Mouse (Mus musculus): ENCODE results near the gene Mief1. TPM values are rescaled to one million over a fixed set of nuclear protein-coding genes. Genes with fewer than 3 reads are reported as not detected.

Gene Mief1
- total RNA-seq, 2 experiments from 2014 or later: 18.2 to 21.4 TPM

DNA sequence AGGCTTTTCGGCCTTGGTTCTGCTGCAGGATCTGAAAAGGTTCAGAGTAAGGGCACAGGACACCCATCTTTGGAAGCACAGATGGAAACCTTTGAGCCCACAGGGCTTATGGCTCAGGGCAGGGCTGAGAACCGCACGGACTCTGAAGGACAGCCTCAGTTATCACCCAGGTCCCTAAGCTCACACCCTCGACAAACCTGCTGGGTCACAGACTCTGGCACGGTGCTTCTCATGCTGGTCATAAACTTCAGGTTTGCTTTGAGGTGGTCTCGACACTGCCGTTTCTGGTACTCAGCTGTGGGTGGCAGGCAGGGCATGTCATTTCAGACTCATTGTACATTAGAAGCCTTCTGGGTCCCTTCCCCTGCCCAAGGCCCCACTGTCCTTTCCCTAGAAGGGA, 27.3 kb downstream of the Mief1 start:
- ATAC-seq (replicated peaks; ENCODE audit: poor library complexity): no peak

DNA sequence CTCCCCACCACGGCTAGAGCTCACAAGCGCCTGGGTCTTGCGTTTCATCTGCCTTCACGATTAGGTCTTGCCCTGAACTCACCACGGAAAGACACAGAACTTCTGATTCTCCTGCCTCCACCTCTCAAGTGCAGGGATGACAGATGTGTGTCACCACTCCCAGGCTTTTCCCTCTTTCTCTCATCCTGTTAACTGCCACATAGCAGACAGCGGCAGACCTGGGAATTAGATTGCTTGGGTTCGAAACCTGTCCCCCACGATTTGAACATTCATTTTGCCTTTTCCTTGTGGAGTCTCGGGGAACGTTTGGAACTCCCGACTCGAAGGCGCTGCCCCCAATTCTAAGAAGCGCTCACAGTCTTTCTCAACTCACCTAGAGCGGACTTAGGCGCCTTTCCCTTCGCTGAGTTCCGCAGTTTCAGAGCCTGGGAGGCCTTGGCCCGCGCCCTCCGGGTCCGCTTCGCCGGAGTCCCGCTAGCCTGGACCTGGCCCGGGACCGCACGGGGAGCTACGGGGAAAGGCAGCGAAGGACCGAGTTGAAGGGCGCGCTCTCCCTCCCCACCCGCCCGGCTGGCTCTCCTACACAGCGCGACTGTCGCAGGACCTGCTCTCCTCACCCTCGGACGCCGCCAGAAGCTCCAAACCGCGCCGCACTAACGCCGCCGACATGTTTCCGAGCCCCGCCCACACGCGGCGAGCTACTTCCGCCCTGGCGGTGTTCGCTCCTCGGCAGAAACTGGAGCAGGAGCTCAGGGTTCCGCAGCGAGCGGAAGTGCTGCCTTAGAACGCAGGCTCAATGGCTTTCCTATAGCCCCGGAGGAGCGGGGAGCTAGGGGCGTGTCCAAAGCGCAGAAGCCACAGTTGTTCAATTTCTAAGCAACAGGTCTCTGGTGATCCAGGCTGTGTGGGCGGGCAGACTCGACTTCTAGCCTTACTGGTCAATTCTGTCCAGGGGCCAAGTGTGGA, 30.1 kb downstream of the Mief1 start, which contains the start of gene Rps19bp1:
Gene Rps19bp1 (minus strand): TSS at position 706 of the 966 bp plus-strand sequence.
- ATAC-seq (replicated peaks; ENCODE audit: poor library complexity): peak; percentile 96

DNA sequence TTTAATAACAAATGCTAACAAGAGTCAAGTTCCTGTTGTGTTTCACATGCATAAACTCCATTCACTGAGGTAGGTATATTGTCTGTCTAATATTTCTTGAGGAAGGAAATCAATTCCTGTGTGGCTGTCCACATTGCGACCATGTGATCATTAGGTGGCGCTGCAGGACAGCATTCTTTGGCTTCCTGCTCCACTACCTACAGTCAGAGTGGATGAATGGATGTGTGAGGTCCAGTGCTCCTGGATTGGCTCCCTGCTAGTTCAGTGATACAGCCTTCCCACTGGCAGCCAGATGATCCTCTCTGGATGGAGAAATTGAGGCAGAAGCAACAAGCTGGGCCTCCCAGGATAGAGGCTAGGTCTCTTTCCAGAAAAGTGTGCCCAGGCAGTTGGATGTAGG, 32.5 kb downstream of the Mief1 start:
- peak; percentile 71 for ATAC-seq (replicated peaks; ENCODE audit: poor library complexity)

DNA sequence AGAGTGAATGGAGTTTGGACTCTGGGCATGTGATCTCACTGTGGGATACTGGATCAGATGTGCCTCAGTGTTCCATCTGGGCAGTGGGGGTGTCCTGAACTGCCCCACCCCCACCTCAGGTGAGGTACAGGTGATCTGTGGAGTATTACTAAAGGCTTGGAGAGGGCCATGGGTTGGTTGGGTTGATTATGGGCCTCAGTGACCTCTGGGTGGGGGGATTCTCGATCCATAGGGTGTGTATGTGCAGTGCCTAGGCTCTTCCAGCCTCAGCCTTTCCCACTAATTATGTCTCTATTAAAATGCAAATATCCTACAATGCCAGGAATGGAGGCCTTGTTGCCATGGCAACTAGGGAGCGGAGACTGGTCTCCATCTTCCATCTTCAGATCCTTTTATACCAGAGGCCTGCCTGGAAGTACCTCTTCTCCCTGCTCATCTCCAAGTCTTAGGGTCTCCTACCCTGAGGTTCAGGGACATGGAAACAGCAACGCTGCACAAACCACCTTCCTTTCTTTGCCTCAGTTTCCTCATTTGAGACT, 38.1 kb downstream of the Mief1 start:
- no peak for ATAC-seq (replicated peaks; ENCODE audit: poor library complexity)

DNA sequence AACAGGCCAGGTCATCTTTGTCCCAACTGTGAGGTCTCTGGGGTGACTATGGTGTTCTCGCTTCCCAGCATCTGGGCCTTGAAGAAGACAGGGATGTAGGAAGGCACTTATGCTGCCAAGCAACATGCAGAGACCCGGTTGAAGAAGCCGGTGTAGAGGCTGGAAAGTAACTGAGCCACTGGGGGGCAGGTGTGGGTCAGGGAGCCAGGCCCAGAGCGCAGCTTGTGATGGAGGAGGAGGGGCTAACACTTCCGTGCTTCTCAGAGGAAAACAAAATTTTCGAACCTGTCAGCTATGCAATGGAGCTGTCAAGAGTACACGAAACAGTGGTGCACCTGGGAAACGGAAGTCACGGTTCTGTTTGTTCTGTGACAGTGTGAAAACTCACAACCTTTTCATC, 43.3 kb downstream of the Mief1 start:
- ATAC-seq (replicated peaks; ENCODE audit: poor library complexity): no peak

DNA sequence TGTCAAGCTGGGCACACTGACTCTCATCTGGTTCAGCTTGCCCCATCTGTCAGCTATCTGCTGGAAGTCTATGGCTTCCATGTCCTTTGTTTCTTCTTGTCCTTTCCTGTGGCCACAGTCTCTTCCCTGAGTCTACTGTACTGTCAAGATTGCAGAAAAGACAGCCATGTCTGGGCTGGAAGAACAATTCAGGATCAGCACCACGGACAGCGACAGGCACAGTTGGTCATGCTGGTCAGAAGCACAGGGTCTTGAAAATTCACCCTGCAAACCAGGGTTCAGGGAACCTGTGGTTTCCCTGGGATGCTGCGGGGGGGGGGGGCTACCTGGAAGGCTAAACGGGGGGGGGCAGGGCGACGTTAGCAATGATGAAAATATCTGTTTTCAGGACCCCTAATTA, 43.8 kb downstream of the Mief1 start:
- peak; percentile 65; the same call in 1 of the 2 replicates for ATAC-seq (replicated peaks; ENCODE audit: poor library complexity)

DNA sequence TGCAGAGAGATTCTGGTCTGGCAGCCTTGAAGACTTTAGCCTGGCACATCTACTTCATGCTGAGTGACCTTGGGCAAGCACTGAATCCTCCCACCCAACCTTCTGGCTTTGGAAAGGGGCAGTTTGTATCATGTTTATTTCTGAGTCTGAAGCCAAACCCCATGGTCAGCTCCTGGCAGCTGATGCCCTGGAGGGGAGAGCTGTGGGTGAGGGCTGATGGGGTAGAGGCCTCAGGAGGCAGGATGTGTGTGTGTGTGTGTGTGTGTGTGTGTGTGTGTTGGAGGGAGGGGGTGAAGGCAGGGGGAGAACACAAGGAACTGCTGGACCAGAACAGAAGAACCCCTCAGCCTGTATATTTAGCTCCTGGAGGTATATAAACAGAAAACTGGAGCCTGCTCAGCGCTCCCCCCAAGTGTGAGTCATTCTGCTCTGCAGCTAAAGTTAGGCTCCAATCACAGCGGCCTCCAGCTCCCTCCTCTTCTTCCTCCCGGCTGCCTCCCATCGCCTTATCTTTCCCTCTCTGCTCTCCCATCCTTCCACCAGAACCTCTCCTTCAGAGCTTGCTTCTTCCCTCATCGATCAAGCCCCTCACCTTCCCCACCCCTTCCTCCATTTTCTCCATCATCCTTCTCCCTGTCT, 44.4 kb downstream of the Mief1 start:
- no peak for ATAC-seq (replicated peaks; ENCODE audit: poor library complexity)

DNA sequence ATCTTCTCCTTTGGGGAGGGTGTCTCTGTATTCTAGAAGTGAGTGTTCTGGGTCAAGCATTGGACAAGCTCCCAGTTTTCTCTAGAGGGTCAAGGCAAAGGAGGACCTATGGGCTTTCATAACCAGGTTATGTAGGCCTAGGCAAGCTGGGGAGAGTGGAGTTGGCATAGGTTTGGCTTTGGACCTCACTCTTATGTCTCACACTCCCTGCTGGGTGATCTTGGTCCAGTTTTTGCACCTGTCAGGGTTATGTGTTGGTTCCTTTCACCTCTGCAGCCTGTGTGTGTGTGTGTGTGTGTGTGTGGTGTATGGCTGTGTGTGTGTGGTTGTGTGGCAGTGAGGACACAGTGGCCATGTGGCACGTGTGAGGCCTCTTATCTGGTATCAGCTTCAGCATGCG, 45.2 kb downstream of the Mief1 start:
- no peak for ATAC-seq (replicated peaks; ENCODE audit: poor library complexity)

DNA sequence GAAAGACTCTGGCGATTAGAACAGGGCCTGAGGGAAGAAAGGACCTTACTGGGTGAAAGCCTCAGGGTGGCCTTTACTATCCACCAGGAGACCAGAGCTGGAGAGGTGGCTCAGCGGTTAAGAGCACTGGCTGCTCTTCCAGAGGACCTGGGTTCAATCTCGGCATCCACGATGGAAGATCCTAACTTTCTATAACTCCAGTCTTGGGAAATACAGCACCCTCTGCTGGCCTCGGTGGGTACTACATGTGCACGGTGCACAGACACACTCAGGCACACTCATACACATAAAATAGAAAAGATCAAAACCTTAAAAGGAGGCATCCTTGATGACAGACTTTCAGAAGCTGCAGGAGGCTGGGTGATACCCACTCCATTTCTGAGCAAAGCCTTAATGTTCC, 46.8 kb downstream of the Mief1 start:
- ATAC-seq (replicated peaks; ENCODE audit: poor library complexity): peak; percentile 63; the same call in 1 of the 2 replicates

DNA sequence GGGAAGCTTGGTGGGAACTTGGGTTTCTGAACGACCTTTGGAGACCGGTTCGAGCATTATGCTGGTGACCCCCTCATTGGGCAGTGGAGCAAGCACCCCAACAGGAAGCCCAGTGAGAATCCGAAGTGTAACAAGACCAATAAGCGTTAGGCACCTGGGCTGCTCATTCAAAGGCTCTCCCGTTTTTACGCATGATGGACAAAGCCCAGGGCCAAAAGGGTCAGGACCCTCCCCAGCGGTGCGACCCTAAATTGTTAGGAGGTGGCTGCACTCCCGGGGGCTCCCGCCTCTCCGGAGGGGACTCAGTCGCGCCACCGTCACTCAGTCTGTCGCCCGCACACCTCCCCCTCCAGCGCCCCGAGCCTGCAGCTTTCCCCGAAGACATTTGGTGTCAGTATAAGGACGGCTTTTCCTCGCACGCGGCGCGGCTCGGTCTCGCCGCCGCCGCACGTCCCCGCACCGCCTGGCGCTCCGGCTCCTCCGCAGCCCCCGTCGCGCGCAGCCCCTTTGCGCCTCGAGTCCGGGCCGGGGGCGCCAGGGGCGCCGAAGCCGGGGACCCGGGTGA, 53.1 kb downstream of the Mief1 start, which contains the start of gene Cacna1i:
Gene Cacna1i (plus strand): TSS at position 388 of the 565 bp plus-strand sequence.
- ATAC-seq (replicated peaks; ENCODE audit: poor library complexity): no peak

DNA sequence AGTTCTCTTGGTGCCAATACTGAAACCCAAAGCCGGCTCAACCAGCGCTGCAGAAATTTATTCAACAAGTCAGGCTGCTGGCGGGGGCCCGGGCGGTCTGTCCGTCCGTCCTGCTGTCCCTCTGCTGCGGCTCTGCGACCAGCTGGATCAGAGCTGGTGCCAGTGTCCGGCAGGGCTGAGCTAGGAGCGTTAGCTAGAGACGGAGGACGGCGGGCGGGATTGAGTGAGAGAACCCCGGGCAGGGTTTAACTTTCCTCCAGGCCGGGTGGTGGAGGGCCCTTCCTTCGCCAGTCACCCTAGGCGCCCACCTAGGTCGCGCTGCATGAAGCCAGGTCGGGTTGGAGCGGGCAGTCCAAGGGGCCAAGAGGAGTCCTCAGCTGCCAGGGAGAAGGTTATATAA, 54.2 kb downstream of the Mief1 start:
- ATAC-seq (replicated peaks; ENCODE audit: poor library complexity): no peak

DNA sequence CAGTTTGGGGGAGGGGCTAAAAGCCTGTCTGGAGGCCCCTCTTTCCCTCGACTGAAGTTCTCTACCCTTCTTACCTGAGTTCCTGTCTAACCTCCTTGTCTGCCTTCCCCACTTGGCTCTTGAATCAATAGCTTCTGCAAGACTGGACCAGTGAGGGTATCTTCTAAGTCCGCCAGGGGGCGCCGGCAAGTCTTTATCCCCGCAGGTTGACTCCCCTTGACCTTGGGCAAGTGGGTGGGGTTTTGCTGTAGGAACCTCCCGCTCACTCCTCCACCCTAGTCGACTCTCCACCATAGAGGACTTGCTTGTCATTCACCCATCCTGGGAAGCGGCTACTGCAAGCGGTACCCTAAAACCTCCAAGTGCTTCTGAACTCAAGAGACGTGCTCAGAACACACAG, 55.6 kb downstream of the Mief1 start:
- peak; percentile 87 for ATAC-seq (replicated peaks; ENCODE audit: poor library complexity)

DNA sequence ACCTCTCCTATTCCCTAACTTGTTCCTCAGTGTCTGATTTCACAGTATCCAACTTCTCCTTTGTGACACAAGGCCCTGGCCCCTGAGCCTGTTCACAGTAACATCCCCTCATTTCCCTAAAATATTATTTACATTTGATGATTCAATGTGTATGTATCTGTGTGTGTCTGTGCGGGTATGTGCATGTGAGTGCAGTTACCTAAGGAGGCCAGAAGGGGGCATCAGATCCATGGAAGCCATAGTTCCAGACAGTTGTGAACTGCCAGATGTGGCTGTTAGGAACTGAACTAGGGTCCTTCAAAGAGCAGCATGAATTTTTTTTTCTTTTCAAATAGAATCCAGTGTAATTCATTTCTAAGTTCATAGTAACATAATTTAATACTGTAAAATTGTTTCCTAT, 63.3 kb downstream of the Mief1 start:
- no peak for ATAC-seq (replicated peaks; ENCODE audit: poor library complexity)

Other genes starting within 250 kb of the Mief1 start
- not detected in 2 replicates for gene Pdgfb, start 219.0 kb upstream of the Mief1 start, total RNA-seq (2015)
- gene Pdgfb, start 219.0 kb upstream of the Mief1 start, total RNA-seq (2017): 0.17 TPM in 1 of 2 replicates, not detected in the other
- gene Syngr1, start 142.7 kb upstream of the Mief1 start, total RNA-seq (2015): 2.1 and 3.6 TPM in 2 replicates
- gene Syngr1, start 142.7 kb upstream of the Mief1 start, total RNA-seq (2017): 1.5 and 1.8 TPM in 2 replicates
- gene Rpl3, start 142.2 kb upstream of the Mief1 start, total RNA-seq (2015): 2,120 and 2,179 TPM in 2 replicates
- gene Rpl3, start 142.2 kb upstream of the Mief1 start, total RNA-seq (2017): 3,037 and 3,138 TPM in 2 replicates
- gene Tab1, start 100.9 kb upstream of the Mief1 start, total RNA-seq (2015): 4.0 and 6.0 TPM in 2 replicates
- gene Tab1, start 100.9 kb upstream of the Mief1 start, total RNA-seq (2017): 15.7 and 19.2 TPM in 2 replicates
- gene Mgat3, start 60.3 kb upstream of the Mief1 start, total RNA-seq (2015): not detected in 2 replicates
- not detected in 2 replicates for gene Mgat3, start 60.3 kb upstream of the Mief1 start, total RNA-seq (2017)
- gene AC140267.1, start 1.8 kb downstream of the Mief1 start, total RNA-seq (2015): 1.6 and 8.0 TPM in 2 replicates
- gene AC140267.1, start 1.8 kb downstream of the Mief1 start, total RNA-seq (2017): not detected in 2 replicates
- gene Atf4, start 21.2 kb downstream of the Mief1 start, total RNA-seq (2015): 218 and 306 TPM in 2 replicates
- 305 and 370 TPM in 2 replicates for gene Atf4, start 21.2 kb downstream of the Mief1 start, total RNA-seq (2017)
- 65.0 and 68.9 TPM in 2 replicates for gene Rps19bp1, start 30.3 kb downstream of the Mief1 start, total RNA-seq (2015)
- gene Rps19bp1, start 30.3 kb downstream of the Mief1 start, total RNA-seq (2017): 19.5 and 43.8 TPM in 2 replicates
- gene Cacna1i, start 53.2 kb downstream of the Mief1 start, total RNA-seq (2015): not detected in 2 replicates
- gene Cacna1i, start 53.2 kb downstream of the Mief1 start, total RNA-seq (2017): not detected in 2 replicates